Mouse (Mus musculus) kidney, adult 9 months (tissue): ENCODE measurements around the gene Lats1.
"Not testable (repeated sequence)": the region's sequence is repeated elsewhere in the genome, so short reads cannot be mapped to it uniquely, and the experiment has no call there.

ENCODE experiments used
- DNase-seq: peaks from one replicate; pipeline ENCODE4 v3.0.0; 2022

Lats1 gene

GRCm38 (mm10) chr10:7727011-7727410 lies 46.0 kb downstream of the Lats1 start:
- no peak for DNase-seq

- no peak for DNase-seq
Measured at GRCm38 (mm10) chr10:7731582-7731981, 50.6 kb downstream of the Lats1 start.

GRCm38 (mm10) chr10:7737122-7737521 lies 56.1 kb downstream of the Lats1 start:
- DNase-seq = peak; percentile 7

GRCm38 (mm10) chr10:7737914-7738313 lies 56.9 kb downstream of the Lats1 start:
- no peak for DNase-seq

GRCm38 (mm10) chr10:7745528-7745927 lies 64.5 kb downstream of the Lats1 start:
- DNase-seq = not testable (repeated sequence)

- no peak for DNase-seq
Measured at GRCm38 (mm10) chr10:7748752-7749151, 67.7 kb downstream of the Lats1 start.

DNA sequence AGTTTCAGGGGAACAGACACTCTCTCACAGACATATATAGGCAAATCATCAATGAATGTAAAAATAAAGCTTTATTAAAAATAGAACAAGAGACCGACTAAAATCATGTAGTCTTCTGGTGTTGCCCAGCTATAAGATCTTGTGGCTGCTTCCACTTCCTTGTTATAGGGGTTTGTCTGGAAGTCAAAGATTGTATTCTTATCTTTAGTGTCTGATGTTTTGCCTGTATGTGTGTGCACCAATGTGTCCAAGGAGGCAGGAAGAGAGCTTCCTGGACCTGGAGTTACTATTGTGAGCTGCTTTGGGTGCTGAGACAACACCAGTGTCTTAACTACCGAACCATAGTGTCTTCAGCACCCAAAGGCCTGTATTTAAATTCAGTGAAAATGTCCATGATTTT lies 76.5 kb downstream of the Lats1 start:
- DNase-seq = no peak
